Mouse (Mus musculus) forebrain, embryonic 15.5 days (tissue): ENCODE measurements around the gene Olfr518. TPM values are rescaled to one million over a fixed set of nuclear protein-coding genes. Genes with fewer than 3 reads are reported as not detected.

ENCODE experiments used
- polyA plus RNA-seq: library from polyadenylated mRNA; unstranded; fragments of >200 nt; fragmentation: Nextera tagmentation; extraction: Ambion mirVana; gene quantifications from 2 replicates; pipeline ENCODE4 v1.2.1, GENCODE M21; 2015

Olfr518 gene
- polyA plus RNA-seq, 1 experiment from 2014 or later, result not detected

Other genes starting within 250 kb of the Olfr518 start
- not detected in 2 replicates for gene Olfr509, start 233.1 kb downstream of the Olfr518 start, polyA plus RNA-seq
- gene Olfr510, start 218.6 kb downstream of the Olfr518 start, polyA plus RNA-seq, result not detected in 2 replicates
- gene Olfr512, start 171.7 kb downstream of the Olfr518 start, polyA plus RNA-seq, result not detected in 2 replicates
- gene Olfr513, start 134.0 kb downstream of the Olfr518 start, polyA plus RNA-seq, result not detected in 2 replicates
- not detected in 2 replicates for gene Olfr514, start 59.0 kb downstream of the Olfr518 start, polyA plus RNA-seq
- gene Olfr516, start 34.5 kb downstream of the Olfr518 start, polyA plus RNA-seq, result not detected in 2 replicates
- gene Olfr517, start 12.6 kb downstream of the Olfr518 start, polyA plus RNA-seq, result not detected in 2 replicates
- not detected in 2 replicates for gene Olfr519, start 9.4 kb upstream of the Olfr518 start, polyA plus RNA-seq
- gene Nlrp10, start 45.2 kb upstream of the Olfr518 start, polyA plus RNA-seq, result 0.04 TPM in 1 of 2 replicates, not detected in the other
- 85.2 and 86.8 TPM in 2 replicates for gene Eif3f, start 49.4 kb upstream of the Olfr518 start, polyA plus RNA-seq
- 42.2 and 49.3 TPM in 2 replicates for gene Tub, start 65.3 kb upstream of the Olfr518 start, polyA plus RNA-seq
- gene Ric3, start 198.3 kb upstream of the Olfr518 start, polyA plus RNA-seq, result 28.2 and 30.4 TPM in 2 replicates